Mouse (Mus musculus) MEL (cell line): Measurements from ENCODE around the gene Cx3cr1.

Experiments used
- BHLHE40 ChIP-seq: IDR thresholded peaks from 2 replicates; pipeline ENCODE4 v1.6.1; 2012; ENCODE audit warnings: low read depth, mild to moderate bottlenecking, inconsistent platforms, low read length, improper control_type of control experiment, borderline replicate concordance
- CTCF ChIP-seq, 3 experiments: IDR thresholded peaks in 2 of 3; conservative IDR thresholded peaks in 1 of 3; 2 replicates each; pipeline ENCODE4 v1.5.1; 2011 to 2012; ENCODE audit warnings: low read length in 3 of 3, low read depth in 2 of 3, mild to moderate bottlenecking in 2 of 3, improper control_type of control experiment in 1 of 3, inconsistent platforms in 1 of 3, mixed read lengths in 1 of 3, moderate library complexity in 1 of 3; ENCODE audit not compliant: control insufficient read depth in 1 of 3, insufficient read depth in 1 of 3, poor library complexity in 1 of 3, severe bottlenecking in 1 of 3
- E2F4 ChIP-seq: IDR thresholded peaks from 2 replicates; pipeline ENCODE4 v1.6.1; 2011; ENCODE audit warnings: low read depth, low read length, improper control_type of control experiment, borderline replicate concordance
- ELF1 ChIP-seq: IDR thresholded peaks from 2 replicates; pipeline ENCODE4 v1.6.1; 2014; ENCODE audit warnings: low read depth, mild to moderate bottlenecking, inconsistent platforms, low read length, improper control_type of control experiment, moderate library complexity
- GABPA ChIP-seq: IDR thresholded peaks from 2 replicates; pipeline ENCODE4 v1.6.1; 2012; ENCODE audit warnings: low read depth, mild to moderate bottlenecking, inconsistent platforms, low read length, improper control_type of control experiment, moderate library complexity
- MYC ChIP-seq: IDR thresholded peaks from 2 replicates; pipeline ENCODE4 v1.6.1; 2011; ENCODE audit warnings: low read depth, mild to moderate bottlenecking, low read length, improper control_type of control experiment, moderate library complexity
- NELFE ChIP-seq: IDR thresholded peaks from 2 replicates; pipeline ENCODE4 v1.6.1; 2011; ENCODE audit warnings: low read depth, low read length, improper control_type of control experiment
- NRF1 ChIP-seq: IDR thresholded peaks from 2 replicates; pipeline ENCODE4 v1.6.1; 2014; ENCODE audit warnings: low read depth, mild to moderate bottlenecking, inconsistent platforms, low read length, improper control_type of control experiment, moderate library complexity; ENCODE audit not compliant: poor library complexity, insufficient read depth, severe bottlenecking
- POLR2A ChIP-seq, 2 experiments: IDR thresholded peaks; 2 replicates each; pipeline ENCODE4 v1.6.1; 2011 to 2012; ENCODE audit warnings: low read length in 2 of 2, mild to moderate bottlenecking in 2 of 2, control low read depth in 1 of 2, improper control_type of control experiment in 1 of 2, low read depth in 1 of 2, moderate library complexity in 1 of 2; ENCODE audit not compliant: control insufficient read depth in 1 of 2, insufficient read depth in 1 of 2, poor library complexity in 1 of 2
- POLR2AphosphoS2 ChIP-seq: IDR thresholded peaks from 2 replicates; pipeline ENCODE4 v1.6.1; 2011; ENCODE audit warnings: low read length, improper control_type of control experiment
- RAD21 ChIP-seq: IDR thresholded peaks from 2 replicates; pipeline ENCODE4 v1.6.1; 2011; ENCODE audit warnings: mild to moderate bottlenecking, low read depth, low read length, improper control_type of control experiment
- TBP ChIP-seq: IDR thresholded peaks from 2 replicates; pipeline ENCODE4 v1.8.0; 2011; ENCODE audit warnings: low read depth, low read length, improper control_type of control experiment
- USF2 ChIP-seq, 2 experiments: IDR thresholded peaks; 2 replicates each; pipeline ENCODE4 v1.6.1; 2011 to 2012; ENCODE audit warnings: improper control_type of control experiment in 2 of 2, low read length in 2 of 2, borderline replicate concordance in 1 of 2, inconsistent platforms in 1 of 2, low read depth in 1 of 2, mild to moderate bottlenecking in 1 of 2; ENCODE audit not compliant: insufficient read depth in 1 of 2
- ZKSCAN1 ChIP-seq: IDR thresholded peaks from 2 replicates; pipeline ENCODE4 v1.6.1; 2012; ENCODE audit warnings: low read depth, mild to moderate bottlenecking, inconsistent platforms, low read length, improper control_type of control experiment, moderate library complexity

DNA sequence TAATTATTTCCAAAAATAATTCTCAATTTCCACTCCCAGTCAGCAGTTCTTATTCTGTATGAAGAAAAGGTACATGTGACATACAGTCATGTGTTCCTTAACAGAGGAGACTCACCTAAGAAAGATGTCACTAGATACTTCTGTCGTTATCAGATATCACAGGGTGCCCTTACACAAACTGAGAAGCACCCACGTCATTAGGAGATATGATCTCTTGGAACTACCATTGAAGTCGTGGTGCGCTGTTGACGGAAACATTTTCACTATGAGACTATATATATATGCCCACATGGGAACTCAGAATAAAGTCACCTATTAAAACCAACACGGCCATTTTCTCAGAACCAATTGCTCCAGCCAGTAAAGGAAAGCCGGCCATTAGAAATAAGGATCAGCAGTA lies 4.8 kb upstream of the Cx3cr1 start:
- no peak for TF ChIP-seq CTCF (IDR thresholded peaks at IDR 0.05 in 2 of 3, conservative IDR thresholded peaks at IDR 0.05 in 1 of 3; ENCODE audit: control insufficient read depth in 1 of 3, insufficient read depth in 1 of 3, low read depth in 2 of 3, low read length in 3 of 3, poor library complexity in 1 of 3, severe bottlenecking in 1 of 3)
- TF ChIP-seq ELF1, result no peak
- TF ChIP-seq MYC, result no peak
- no peak for TF ChIP-seq NELFE
- no peak for TF ChIP-seq RAD21
- no peak for TF ChIP-seq BHLHE40
- no peak for TF ChIP-seq POLR2A (IDR thresholded peaks at IDR 0.05; ENCODE audit: control insufficient read depth in 1 of 2, insufficient read depth in 1 of 2, low read depth in 1 of 2, low read length in 2 of 2, poor library complexity in 1 of 2)
- TF ChIP-seq POLR2AphosphoS2, result no peak
- TF ChIP-seq E2F4, result no peak
- TF ChIP-seq TBP, result no peak
- no peak for TF ChIP-seq GABPA
- no peak for TF ChIP-seq ZKSCAN1
- TF ChIP-seq USF2 (IDR thresholded peaks at IDR 0.05; ENCODE audit: borderline replicate concordance in 1 of 2, insufficient read depth in 1 of 2, low read depth in 1 of 2, low read length in 2 of 2), result no peak
- no peak for TF ChIP-seq NRF1
